Mouse (Mus musculus): ENCODE data around the gene Ddx47. TPM values are rescaled to one million over a fixed set of nuclear protein-coding genes. Genes with fewer than 3 reads are reported as not detected.

Ddx47 gene
- total and polyA plus RNA-seq, 3 experiments, result 102 to 117 TPM; not detected in 1

DNA sequence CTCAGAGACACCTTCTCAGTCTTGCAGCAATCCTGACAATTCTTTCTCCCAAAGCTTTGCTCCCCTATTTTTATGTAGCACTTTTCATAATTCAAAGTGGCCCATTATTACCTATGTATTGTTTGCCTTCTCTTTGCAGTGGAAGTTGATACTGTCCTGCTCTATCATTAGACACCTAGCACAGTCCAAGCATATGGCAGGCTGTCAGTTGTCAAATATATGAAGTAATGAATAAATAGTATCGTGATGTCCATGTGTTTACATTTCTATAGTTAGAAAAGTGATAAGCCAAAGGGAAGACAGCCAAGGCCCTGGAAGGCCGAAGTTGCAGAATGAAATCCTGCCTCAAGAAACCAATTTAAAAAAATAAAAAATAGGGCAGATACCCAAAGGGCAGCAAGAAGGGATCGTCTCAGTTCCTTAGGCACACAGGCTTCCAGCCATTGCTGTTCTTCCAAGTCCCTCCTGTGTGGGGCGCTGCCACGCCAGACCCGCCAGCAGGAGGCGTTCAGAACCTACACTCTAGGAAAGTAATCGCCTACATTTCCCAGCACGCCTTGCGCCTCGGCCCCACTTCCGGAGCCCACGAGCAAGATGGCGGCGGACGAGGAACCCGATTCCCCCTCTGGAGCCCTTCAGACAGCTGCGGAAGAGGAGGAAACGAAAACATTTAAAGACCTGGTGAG, at the start of gene Ddx47 (continued):
- TF ChIP-seq MAX (IDR thresholded peaks at IDR 0.05; ENCODE audit: low read length) (peak; percentile 30; the same call in 1 of the 2 replicates), MAFK (IDR thresholded peaks at IDR 0.05; ENCODE audit: borderline replicate concordance, low read depth, low read length) (no peak), ETS1 (IDR thresholded peaks at IDR 0.05; ENCODE audit: low read depth, low read length) (no peak), ELF1 (IDR thresholded peaks at IDR 0.05; ENCODE audit: low read depth, low read length) (peak; percentile 97)

GRCm38 (mm10) chr6:134961858-134962517, 49.4 kb upstream of the Ddx47 start:
- H3K9ac ChIP-seq (ENCODE audit: control insufficient read depth, low read depth, low read length, poor library complexity, severe bottlenecking), result no peak overlapping the region
- H3K4me3 ChIP-seq (ENCODE audit: control insufficient read depth in 1 of 2, insufficient read depth in 1 of 2, low read depth in 2 of 2, low read length in 2 of 2), result no peak overlapping the region
- no peaks in the 10 kb centered on the region for H3K4me1 ChIP-seq (ENCODE audit: control insufficient read depth in 1 of 2, insufficient read depth in 2 of 2, low read length in 2 of 2)
- no peak overlapping the region for H3K27ac ChIP-seq (ENCODE audit: control insufficient read depth, low read depth, low read length)
- no peaks in the 10 kb centered on the region for H3K27me3 ChIP-seq (ENCODE audit: control insufficient read depth in 1 of 2, insufficient read depth in 2 of 2, low read length in 2 of 2)
- no peak for TF ChIP-seq MAX (IDR thresholded peaks at IDR 0.05; ENCODE audit: low read length)
- TF ChIP-seq GATA1 (IDR thresholded peaks at IDR 0.05; ENCODE audit: low read depth, low read length), result no peak
- TF ChIP-seq TCF12 (IDR thresholded peaks at IDR 0.05; ENCODE audit: low read depth, low read length), result no peak
- no peak for TF ChIP-seq ZMIZ1 (IDR thresholded peaks at IDR 0.05; ENCODE audit: low read depth, low read length)
- no peak for TF ChIP-seq POLR2AphosphoS5 (IDR thresholded peaks at IDR 0.05; ENCODE audit: borderline replicate concordance, low read depth, low read length)
- no peak for TF ChIP-seq ELF1 (IDR thresholded peaks at IDR 0.05; ENCODE audit: low read depth, low read length)
- DNase-seq (ENCODE audit: low read depth, low spot score), result no peak
- no peaks in the 10 kb centered on the region for H3K9me3 ChIP-seq (replicated peaks; ENCODE audit: insufficient read depth, low read length)
- no peaks in the 10 kb centered on the region for H3K79me2 ChIP-seq (ENCODE audit: control insufficient read depth, insufficient read depth, low read length, poor library complexity)
- no peaks in the 10 kb centered on the region for H3K36me3 ChIP-seq (ENCODE audit: control insufficient read depth in 1 of 2, insufficient read depth in 2 of 2, low read length in 2 of 2)

DNA sequence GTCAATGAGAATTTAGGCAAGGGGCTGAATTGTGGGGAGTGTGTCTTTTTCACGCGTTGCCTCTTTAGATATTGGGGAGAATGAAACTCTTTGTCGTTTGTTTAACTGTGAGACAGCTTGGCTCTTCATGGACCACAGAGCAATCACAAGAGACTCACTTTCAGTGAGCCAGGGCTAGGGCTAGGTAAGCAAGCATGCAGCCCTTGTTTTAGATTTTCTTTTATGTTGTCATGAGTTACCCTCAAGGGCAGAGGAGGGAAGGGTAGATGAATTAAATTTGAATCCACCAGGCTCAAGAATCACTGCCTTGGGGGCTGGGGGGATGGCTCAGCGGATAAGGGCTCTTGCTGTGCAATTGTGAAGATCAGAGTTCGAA, 48.9 kb upstream of the Ddx47 start:
- Histone ChIP-seq H3K9ac (ENCODE audit: control insufficient read depth, low read depth, low read length, poor library complexity, severe bottlenecking) (no peak overlapping the region), H3K9me3 (replicated peaks; ENCODE audit: insufficient read depth, low read length) (no peaks in the 10 kb centered on the region), H3K4me1 (ENCODE audit: control insufficient read depth in 1 of 2, insufficient read depth in 2 of 2, low read length in 2 of 2) (no peaks in the 10 kb centered on the region), H3K4me3 (ENCODE audit: control insufficient read depth in 1 of 2, insufficient read depth in 1 of 2, low read depth in 2 of 2, low read length in 2 of 2) (no peak overlapping the region), H3K79me2 (ENCODE audit: control insufficient read depth, insufficient read depth, low read length, poor library complexity) (no peaks in the 10 kb centered on the region), H3K27ac (ENCODE audit: control insufficient read depth, low read depth, low read length) (no peak overlapping the region), H3K36me3 (ENCODE audit: control insufficient read depth in 1 of 2, insufficient read depth in 2 of 2, low read length in 2 of 2) (no peaks in the 10 kb centered on the region), H3K27me3 (ENCODE audit: control insufficient read depth in 1 of 2, insufficient read depth in 2 of 2, low read length in 2 of 2) (no peaks in the 10 kb centered on the region)
- no peak for DNase-seq (ENCODE audit: low read depth, low spot score)
- TF ChIP-seq SMC3 (IDR thresholded peaks at IDR 0.05; ENCODE audit: low read depth, low read length) (no peak), CHD2 (IDR thresholded peaks at IDR 0.05; ENCODE audit: low read length) (no peak), GATA1 (IDR thresholded peaks at IDR 0.05; ENCODE audit: low read depth, low read length) (no peak), CHD1 (IDR thresholded peaks at IDR 0.05; ENCODE audit: low read depth, low read length) (no peak), USF2 (IDR thresholded peaks at IDR 0.05; ENCODE audit: borderline replicate concordance in 1 of 2, insufficient read depth in 1 of 2, low read depth in 1 of 2, low read length in 2 of 2) (no peak), HCFC1 (IDR thresholded peaks at IDR 0.05; ENCODE audit: low read depth, low read length) (no peak), MAFK (IDR thresholded peaks at IDR 0.05; ENCODE audit: borderline replicate concordance, low read depth, low read length) (no peak), ETS1 (IDR thresholded peaks at IDR 0.05; ENCODE audit: low read depth, low read length) (no peak), TAL1 (IDR thresholded peaks at IDR 0.05; ENCODE audit: low read length) (no peak), ELF1 (IDR thresholded peaks at IDR 0.05; ENCODE audit: low read depth, low read length) (no peak), ZNF384 (IDR thresholded peaks at IDR 0.05; ENCODE audit: low read depth, low read length) (no peak), SIN3A (IDR thresholded peaks at IDR 0.05; ENCODE audit: low read length) (no peak)
